21 mouse cellular contexts compared by ENCODE assay signal in the genomic region with DNA sequence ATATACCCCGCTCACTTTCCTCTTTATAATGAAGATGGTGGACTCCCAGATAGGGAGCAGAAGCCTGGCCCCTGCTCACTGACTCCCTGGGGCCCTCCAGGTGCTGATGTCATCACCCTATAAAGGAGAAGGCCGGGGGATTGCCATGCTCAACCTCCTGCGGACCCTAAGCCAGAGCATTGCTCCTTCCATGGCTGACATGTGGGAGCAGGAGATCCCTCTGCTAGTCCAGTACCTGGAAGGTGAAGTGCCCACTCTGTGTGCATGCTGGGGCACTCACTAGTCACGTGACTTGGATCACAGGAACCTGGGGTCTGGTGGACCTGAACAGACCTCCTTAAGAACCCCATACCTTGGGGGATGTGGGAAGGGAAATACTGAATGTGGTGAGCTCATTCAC. TPM values are rescaled to one million over a fixed set of nuclear protein-coding genes. Genes with fewer than 3 reads are reported as not detected.
A peak's percentile ranks its signal among the peaks of the same experiment; 100 is the strongest.
DNase-seq lines count a peak whose midpoint lies in the region; ATAC-seq and TF ChIP-seq lines count a peak whose summit lies in the region.
"Had no signal": no experiment of that assay in that cellular context is flagged by ENCODE, and none has a peak within 500 bp of the region (broad histone marks: within the 10 kb centered on the region; RNA-seq: fewer than 3 reads in every experiment).

No protein-coding gene starts in this region.

- no peaks in the 10 kb centered on the region for H3K4me1 ChIP-seq in heart, embryonic 11.5 days (ENCODE audit: control insufficient read depth, insufficient read depth, low read length)
- H3K4me1 ChIP-seq in lung, embryonic 15.5 days = no peaks in the 10 kb centered on the region
- H3K4me1 ChIP-seq in MEL (ENCODE audit: control insufficient read depth in 1 of 2, insufficient read depth in 2 of 2, low read length in 2 of 2) = no peaks in the 10 kb centered on the region
- no peaks in the 10 kb centered on the region for H3K4me1 ChIP-seq in midbrain, embryonic 14.5 days (ENCODE audit: control insufficient read depth, insufficient read depth, low read length)
- H3K4me1 ChIP-seq: kidney, embryonic 15.5 days; neural tube, embryonic 13.5 days had no signal

- H3K4me2 ChIP-seq in heart, embryonic 11.5 days = no peak overlapping the region
- H3K4me2 ChIP-seq in lung, embryonic 15.5 days = no peak overlapping the region
- H3K4me2 ChIP-seq in midbrain, embryonic 14.5 days (ENCODE audit: low read length) = no peak overlapping the region
- H3K4me2 ChIP-seq: kidney, embryonic 15.5 days; neural tube, embryonic 13.5 days had no signal

- no peaks in the 10 kb centered on the region for H3K27me3 ChIP-seq in heart, embryonic 11.5 days (ENCODE audit: control insufficient read depth, insufficient read depth, low read length)
- H3K27me3 ChIP-seq in lung, embryonic 15.5 days = no peaks in the 10 kb centered on the region
- no peaks in the 10 kb centered on the region for H3K27me3 ChIP-seq in MEL (ENCODE audit: control insufficient read depth in 1 of 2, insufficient read depth in 2 of 2, low read length in 2 of 2)
- H3K27me3 ChIP-seq in midbrain, embryonic 14.5 days (ENCODE audit: control insufficient read depth, insufficient read depth, low read length) = no peaks in the 10 kb centered on the region
- H3K27me3 ChIP-seq: kidney, embryonic 15.5 days; neural tube, embryonic 13.5 days had no signal

- ATAC-seq in heart, embryonic 11.5 days (replicated peaks; ENCODE audit: insufficient number of reproducible peaks, low FRiP score, low TSS enrichment) = peak; percentile 4; the same call in 1 of the 2 replicates
- peak; percentile 8; the same call in 1 of the 2 replicates for ATAC-seq in lung, embryonic 15.5 days (ENCODE audit: borderline replicate concordance, extremely low read depth, low FRiP score, low TSS enrichment)
- 0 out of 2 replicates have a peak, but pooled peaks have one; percentile 4 for ATAC-seq in midbrain, embryonic 14.5 days (ENCODE audit: low FRiP score, low TSS enrichment)

- peaks cover 90% of the 10 kb centered on the region for H3K9me3 ChIP-seq in heart, embryonic 11.5 days (replicated peaks; ENCODE audit: control insufficient read depth, low read length)
- H3K9me3 ChIP-seq in lung, embryonic 15.5 days = peaks cover 30% of the 10 kb centered on the region; the same call in 1 of the 2 replicates
- no peaks in the 10 kb centered on the region for H3K9me3 ChIP-seq in MEL (replicated peaks; ENCODE audit: insufficient read depth, low read length)
- peaks cover 96% of the 10 kb centered on the region for H3K9me3 ChIP-seq in midbrain, embryonic 14.5 days (ENCODE audit: control insufficient read depth, low read length)

- H3K27ac ChIP-seq in heart, embryonic 11.5 days (ENCODE audit: low read depth, low read length) = no peak overlapping the region
- no peak overlapping the region for H3K27ac ChIP-seq in lung, embryonic 15.5 days
- no peak overlapping the region for H3K27ac ChIP-seq in MEL (ENCODE audit: control insufficient read depth, low read depth, low read length)
- no peak overlapping the region for H3K27ac ChIP-seq in midbrain, embryonic 14.5 days (replicated peaks; ENCODE audit: low read depth, low read length)
- H3K27ac ChIP-seq: kidney, embryonic 15.5 days; neural tube, embryonic 13.5 days had no signal

- no peaks in the 10 kb centered on the region for H3K79me2 ChIP-seq in MEL (ENCODE audit: control insufficient read depth, insufficient read depth, low read length, poor library complexity)

- no peak overlapping the region for H3K9ac ChIP-seq in heart, embryonic 11.5 days (ENCODE audit: low read depth, low read length)
- H3K9ac ChIP-seq in lung, embryonic 15.5 days = no peak overlapping the region
- no peak overlapping the region for H3K9ac ChIP-seq in MEL (ENCODE audit: control insufficient read depth, low read depth, low read length, poor library complexity, severe bottlenecking)
- H3K9ac ChIP-seq in midbrain, embryonic 14.5 days (replicated peaks; ENCODE audit: low read length) = no peak overlapping the region
- H3K9ac ChIP-seq: kidney, embryonic 15.5 days; neural tube, embryonic 13.5 days had no signal

- no peak for TF ChIP-seq POLR2A in MEL (IDR thresholded peaks at IDR 0.05; ENCODE audit: control insufficient read depth in 1 of 2, insufficient read depth in 1 of 2, low read depth in 1 of 2, low read length in 2 of 2, poor library complexity in 1 of 2)

- DNase-seq in heart, postnatal 14 days = no peak
- DNase-seq in lung, postnatal 10 days = no peak
- DNase-seq in MEL (ENCODE audit: low read depth, low spot score) = no peak
- DNase-seq in midbrain, embryonic 14.5 days = no peak
- DNase-seq in thymus, postnatal 14 days = no peak
- DNase-seq: cerebellum, adult 18-20 months; gastrocnemius, postnatal 25 days; layer of hippocampus, postnatal 36 days; lung, postnatal 36 days; thymus, postnatal 36 days had no signal

- TF ChIP-seq CTCF in MEL (IDR thresholded peaks at IDR 0.05 in 2 of 3, conservative IDR thresholded peaks at IDR 0.05 in 1 of 3; ENCODE audit: control insufficient read depth in 1 of 3, insufficient read depth in 1 of 3, low read depth in 2 of 3, low read length in 3 of 3, poor library complexity in 1 of 3, severe bottlenecking in 1 of 3) = no peak

- no peak for TF ChIP-seq EP300 in MEL (IDR thresholded peaks at IDR 0.05; ENCODE audit: low read depth in 1 of 2, low read length in 2 of 2)

- no peak for TF ChIP-seq RAD21 in MEL (IDR thresholded peaks at IDR 0.05; ENCODE audit: low read depth, low read length)

- H3K4me3 ChIP-seq in heart, embryonic 11.5 days (ENCODE audit: low read depth, low read length) = no peak overlapping the region
- no peak overlapping the region for H3K4me3 ChIP-seq in lung, embryonic 15.5 days
- H3K4me3 ChIP-seq in MEL (ENCODE audit: control insufficient read depth in 1 of 2, insufficient read depth in 1 of 2, low read depth in 2 of 2, low read length in 2 of 2) = no peak overlapping the region
- H3K4me3 ChIP-seq in midbrain, embryonic 14.5 days (replicated peaks; ENCODE audit: low read depth, low read length) = no peak overlapping the region
- H3K4me3 ChIP-seq: kidney, embryonic 15.5 days; neural tube, embryonic 13.5 days had no signal

- intact Hi-C loops in heart, postnatal 14 days (cut with DNase I) = no loop called here

- 68% methylated on average over 4 of the region's 4 CpGs for WGBS in heart, embryonic 11.5 days (ENCODE audit: insufficient replicate concordance)
- WGBS in lung, embryonic 15.5 days = 64% methylated on average over 4 of the region's 4 CpGs
- 71% methylated on average over 4 of the region's 4 CpGs for WGBS in midbrain, embryonic 14.5 days

- no peaks in the 10 kb centered on the region for H3K36me3 ChIP-seq in heart, embryonic 11.5 days (ENCODE audit: control insufficient read depth, insufficient read depth, low read length)
- no peaks in the 10 kb centered on the region for H3K36me3 ChIP-seq in lung, embryonic 15.5 days
- no peaks in the 10 kb centered on the region for H3K36me3 ChIP-seq in MEL (ENCODE audit: control insufficient read depth in 1 of 2, insufficient read depth in 2 of 2, low read length in 2 of 2)
- H3K36me3 ChIP-seq in midbrain, embryonic 14.5 days (ENCODE audit: control insufficient read depth, insufficient read depth, low read length) = no peaks in the 10 kb centered on the region
- H3K36me3 ChIP-seq: kidney, embryonic 15.5 days; neural tube, embryonic 13.5 days had no signal

RNA-seq across cellular contexts. Expression of a gene that starts 13.8 kb away (rescaled TPM):
- polyA plus RNA-seq in heart, embryonic 11.5 days (2014; fragmentation: Nextera tagmentation; extraction: Ambion mirVana) = 0.63 and 1.1 TPM in 2 replicates
- under 1 TPM; 0.07 to 0.15 TPM for total RNA-seq in heart, postnatal 14 days (2021)
- 0.90 and 1.1 TPM in 2 replicates for polyA plus RNA-seq in lung, embryonic 15.5 days (2015; fragmentation: Nextera tagmentation; extraction: Ambion mirVana)
- 0.20 and 0.27 TPM in 2 replicates for total RNA-seq in MEL (2012; rRNA removed)
- polyA plus RNA-seq in MEL (2012; ENCODE audit: insufficient read depth in 1 of 2, insufficient read length in 2 of 2, low read depth in 1 of 2, low replicate concordance in 2 of 2, missing spikeins in 1 of 2) = 1 to 10 TPM in 1 of 2 experiments, not detected in 1; 2.5 TPM
- 0.66 and 1.8 TPM in 2 replicates for polyA plus RNA-seq in midbrain, embryonic 14.5 days (2014; fragmentation: Nextera tagmentation; extraction: Ambion mirVana)
- total RNA-seq: gastrocnemius, postnatal 25 days had no signal
- polyA plus RNA-seq: cortical plate, adult 2 months had no signal

RNA-seq across cellular contexts. Expression of a gene that starts 28.8 kb away (rescaled TPM):
- polyA plus RNA-seq in heart, embryonic 11.5 days (2014; fragmentation: Nextera tagmentation; extraction: Ambion mirVana) = not detected in 2 replicates
- total RNA-seq in heart, postnatal 14 days (2021) = not detected
- polyA plus RNA-seq in lung, embryonic 15.5 days (2015; fragmentation: Nextera tagmentation; extraction: Ambion mirVana) = 0.11 TPM in 1 of 2 replicates, not detected in the other
- not detected in 2 replicates for total RNA-seq in MEL (2012; rRNA removed)
- polyA plus RNA-seq in MEL (2012; ENCODE audit: insufficient read depth in 1 of 2, insufficient read length in 2 of 2, low read depth in 1 of 2, low replicate concordance in 2 of 2, missing spikeins in 1 of 2) = not detected
- not detected in 2 replicates for polyA plus RNA-seq in midbrain, embryonic 14.5 days (2014; fragmentation: Nextera tagmentation; extraction: Ambion mirVana)
- total RNA-seq: ES-E14; layer of hippocampus, postnatal 36 days had no signal
- polyA plus RNA-seq: C2C12; neural tube, embryonic 13.5 days had no signal

RNA-seq across cellular contexts. Expression of a gene that starts 35.0 kb away (rescaled TPM):
- 9.6 and 10.4 TPM in 2 replicates for polyA plus RNA-seq in heart, embryonic 11.5 days (2014; fragmentation: Nextera tagmentation; extraction: Ambion mirVana)
- under 1 TPM; 0.45 to 0.56 TPM for total RNA-seq in heart, postnatal 14 days (2021)
- 6.1 and 6.9 TPM in 2 replicates for polyA plus RNA-seq in lung, embryonic 15.5 days (2015; fragmentation: Nextera tagmentation; extraction: Ambion mirVana)
- total RNA-seq in MEL (2012; rRNA removed) = not detected in 2 replicates
- not detected for polyA plus RNA-seq in MEL (2012; ENCODE audit: insufficient read depth in 1 of 2, insufficient read length in 2 of 2, low read depth in 1 of 2, low replicate concordance in 2 of 2, missing spikeins in 1 of 2)
- polyA plus RNA-seq in midbrain, embryonic 14.5 days (2014; fragmentation: Nextera tagmentation; extraction: Ambion mirVana) = 12.9 and 14.2 TPM in 2 replicates
- total RNA-seq: liver, adult 2 months had no signal
- polyA plus RNA-seq: C2C12; liver, adult 2 months had no signal

RNA-seq across cellular contexts. Expression of a gene that starts 36.9 kb away (rescaled TPM):
- 117 and 118 TPM in 2 replicates for polyA plus RNA-seq in heart, embryonic 11.5 days (2014; fragmentation: Nextera tagmentation; extraction: Ambion mirVana)
- 10 to 100 TPM; 25.4 to 32.1 TPM for total RNA-seq in heart, postnatal 14 days (2021)
- polyA plus RNA-seq in lung, embryonic 15.5 days (2015; fragmentation: Nextera tagmentation; extraction: Ambion mirVana) = 184 and 198 TPM in 2 replicates
- total RNA-seq in MEL (2012; rRNA removed) = 58.6 and 59.4 TPM in 2 replicates
- polyA plus RNA-seq in MEL (2012; ENCODE audit: insufficient read depth in 1 of 2, insufficient read length in 2 of 2, low read depth in 1 of 2, low replicate concordance in 2 of 2, missing spikeins in 1 of 2) = 100 to 1,000 TPM in 1 of 2 experiments, 10 to 100 TPM in 1; 76.3 to 103 TPM
- 52.9 and 80.2 TPM in 2 replicates for polyA plus RNA-seq in midbrain, embryonic 14.5 days (2014; fragmentation: Nextera tagmentation; extraction: Ambion mirVana)

RNA-seq across cellular contexts. Expression of a gene that starts 36.9 kb away (rescaled TPM):
- polyA plus RNA-seq in heart, embryonic 11.5 days (2014; fragmentation: Nextera tagmentation; extraction: Ambion mirVana) = 0.10 TPM in 1 of 2 replicates, not detected in the other
- total RNA-seq in heart, postnatal 14 days (2021) = not detected
- polyA plus RNA-seq in lung, embryonic 15.5 days (2015; fragmentation: Nextera tagmentation; extraction: Ambion mirVana) = 0.04 and 0.10 TPM in 2 replicates
- not detected in 2 replicates for total RNA-seq in MEL (2012; rRNA removed)
- not detected for polyA plus RNA-seq in MEL (2012; ENCODE audit: insufficient read depth in 1 of 2, insufficient read length in 2 of 2, low read depth in 1 of 2, low replicate concordance in 2 of 2, missing spikeins in 1 of 2)
- polyA plus RNA-seq in midbrain, embryonic 14.5 days (2014; fragmentation: Nextera tagmentation; extraction: Ambion mirVana) = 0.14 TPM in 1 of 2 replicates, not detected in the other
- total RNA-seq: adrenal gland, adult 2 months; gastrocnemius, postnatal 25 days had no signal
- polyA plus RNA-seq: adrenal gland, adult 2 months; heart, embryonic 16.5 days; kidney, embryonic 15.5 days; small intestine, adult 2 months had no signal
